Mouse (Mus musculus) embryonic facial prominence, embryonic 11.5 days (tissue): ENCODE results near the gene Gusb. TPM values are rescaled to one million over a fixed set of nuclear protein-coding genes. Genes with fewer than 3 reads are reported as not detected.
A peak's percentile ranks its signal among the peaks of the same experiment; 100 is the strongest.

Source experiments
- ATAC-seq: fragments of 200-750 bp; cut with Nextera tagmentation; replicated peaks from 2 replicates; pipeline ENCODE4 v1.8.0; 2017; ENCODE audit warnings: low read depth; ENCODE audit not compliant: insufficient number of reproducible peaks, low FRiP score, low TSS enrichment
- DNase-seq: peaks from one replicate; pipeline ENCODE4 v3.0.0-alpha.2; 2015; ENCODE audit warnings: low spot score
- H3K27ac ChIP-seq: fragments of 300-500 bp; sonication (generic); replicated peaks from 2 replicates; pipeline ENCODE4 v1.5.1; 2014; ENCODE audit warnings: mild to moderate bottlenecking, low read depth, low read length, control low read depth
- H3K27me3 ChIP-seq: fragments of 300-500 bp; sonication (generic); 2 replicates; pipeline ENCODE4 v1.6.1; 2014; ENCODE audit warnings: mild to moderate bottlenecking, low read length, moderate library complexity, mixed read lengths; ENCODE audit not compliant: control insufficient read depth, insufficient read depth
- H3K36me3 ChIP-seq: fragments of 300-500 bp; sonication (generic); replicated peaks from 2 replicates; pipeline ENCODE4 v1.6.1; 2014; ENCODE audit warnings: low read depth, mild to moderate bottlenecking, low read length, moderate library complexity, mixed read lengths; ENCODE audit not compliant: control insufficient read depth, insufficient read depth
- H3K4me1 ChIP-seq: fragments of 300-500 bp; sonication (generic); 2 replicates; pipeline ENCODE4 v1.6.1; 2014; ENCODE audit warnings: low read length, mixed read lengths; ENCODE audit not compliant: control insufficient read depth, insufficient read depth
- H3K4me2 ChIP-seq: fragments of 300-500 bp; sonication (generic); 2 replicates; pipeline ENCODE4 v1.6.1; 2014; ENCODE audit warnings: low read depth, mild to moderate bottlenecking, control low read depth, low read length, moderate library complexity
- H3K4me3 ChIP-seq: fragments of 300-500 bp; sonication (generic); 2 replicates; pipeline ENCODE4 v1.5.1; 2014; ENCODE audit warnings: low read depth, low read length, control low read depth
- H3K9ac ChIP-seq: fragments of 300-500 bp; sonication (generic); replicated peaks from 2 replicates; pipeline ENCODE4 v1.6.1; 2014; ENCODE audit warnings: mild to moderate bottlenecking, control low read depth, low read length
- H3K9me3 ChIP-seq: fragments of 300-500 bp; sonication (generic); replicated peaks from 2 replicates; pipeline ENCODE4 v1.6.1; 2016; ENCODE audit warnings: mild to moderate bottlenecking, low read length, inconsistent platforms, mixed read lengths; ENCODE audit not compliant: control insufficient read depth
- WGBS: fragments of 180-500 bp; shearing (Covaris S2); extraction: QIAGEN DNeasy Blood & Tissue Kit; methylation state at CpG from one replicate; pipeline ENCODE4 v1.1.7; 2014; 5-methylcytosine and 5-hydroxymethylcytosine counted together
- polyA plus RNA-seq: library from polyadenylated mRNA; unstranded; fragments of >200 nt; fragmentation: Nextera tagmentation; extraction: Ambion mirVana; gene quantifications from 2 replicates; pipeline ENCODE4 v1.2.1, GENCODE M21; 2014

Gene Gusb
- polyA plus RNA-seq, 1 experiment from 2014 or later: 45.1 TPM

GRCm38 (mm10) chr5:130021361-130021966 is 18.6 kb upstream of the Gusb start:
- 61% methylated on average over 5 of the region's 5 CpGs for WGBS
- Histone ChIP-seq H3K4me1 (no peaks in the 10 kb centered on the region), H3K9ac (no peak overlapping the region), H3K27ac (no peak overlapping the region), H3K27me3 (no peaks in the 10 kb centered on the region), H3K9me3 (no peaks in the 10 kb centered on the region), H3K36me3 (no peaks in the 10 kb centered on the region), H3K4me3 (no peak overlapping the region), H3K4me2 (no peak overlapping the region)
- DNase-seq: no peak
- no peak for ATAC-seq

GRCm38 (mm10) chr5:130019461-130019860 is 16.6 kb upstream of the Gusb start:
- Histone ChIP-seq H3K4me3 (no peak overlapping the region), H3K4me1 (no peaks in the 10 kb centered on the region), H3K27me3 (no peaks in the 10 kb centered on the region), H3K27ac (no peak overlapping the region), H3K9me3 (no peaks in the 10 kb centered on the region), H3K9ac (no peak overlapping the region), H3K4me2 (no peak overlapping the region), H3K36me3 (no peaks in the 10 kb centered on the region; the same call in 1 of the 2 replicates)
- ATAC-seq: no peak
- 79% methylated on average over 8 of the region's 8 CpGs for WGBS
- no peak for DNase-seq

- no peak for DNase-seq
- no peak overlapping the region for H3K4me3 ChIP-seq
These were observed 12.3 kb upstream of the Gusb start for GRCm38 (mm10) chr5:130015104-130015503.

GRCm38 (mm10) chr5:130010961-130011360 is 8.1 kb upstream of the Gusb start:
- no peak overlapping the region for H3K4me3 ChIP-seq
- H3K27me3 ChIP-seq: no peaks in the 10 kb centered on the region
- peaks cover 3% of the 10 kb centered on the region; the same call in 1 of the 2 replicates for H3K9me3 ChIP-seq
- peaks cover 3% of the 10 kb centered on the region for H3K36me3 ChIP-seq
- DNase-seq: no peak
- no peak for ATAC-seq
- no peak overlapping the region for H3K27ac ChIP-seq
- 89% methylated on average over 5 of the region's 5 CpGs for WGBS
- H3K4me1 ChIP-seq: no peaks in the 10 kb centered on the region
- H3K4me2 ChIP-seq: no peak overlapping the region
- no peak overlapping the region for H3K9ac ChIP-seq

More at GRCm38 (mm10) chr5:130015104-130015503, 12.3 kb upstream of the Gusb start:
- Histone ChIP-seq H3K27ac (no peak overlapping the region), H3K9ac (no peak overlapping the region), H3K9me3 (peaks cover 3% of the 10 kb centered on the region; the same call in 1 of the 2 replicates), H3K36me3 (peaks cover 3% of the 10 kb centered on the region), H3K27me3 (no peaks in the 10 kb centered on the region), H3K4me2 (no peak overlapping the region), H3K4me1 (no peaks in the 10 kb centered on the region)
- WGBS: 99% methylated on average over 3 of the region's 3 CpGs
- ATAC-seq: no peak

GRCm38 (mm10) chr5:130009784-130010183 is 6.9 kb upstream of the Gusb start:
- no peak for ATAC-seq
- Histone ChIP-seq H3K27me3 (no peaks in the 10 kb centered on the region), H3K4me3 (no peak overlapping the region), H3K9me3 (peaks cover 3% of the 10 kb centered on the region; the same call in 1 of the 2 replicates), H3K27ac (no peak overlapping the region), H3K36me3 (peaks cover 3% of the 10 kb centered on the region), H3K9ac (no peak overlapping the region), H3K4me2 (no peak overlapping the region), H3K4me1 (no peaks in the 10 kb centered on the region)
- DNase-seq: no peak
- WGBS: 98% methylated on average over 4 of the region's 4 CpGs

GRCm38 (mm10) chr5:130008034-130008590 is 5.3 kb upstream of the Gusb start:
- Histone ChIP-seq H3K27me3 (no peaks in the 10 kb centered on the region), H3K27ac (no peak overlapping the region), H3K9ac (no peak overlapping the region), H3K4me2 (no peak overlapping the region), H3K4me3 (no peak overlapping the region), H3K4me1 (no peaks in the 10 kb centered on the region), H3K9me3 (peaks cover 3% of the 10 kb centered on the region; the same call in 1 of the 2 replicates), H3K36me3 (peaks cover 3% of the 10 kb centered on the region)
- WGBS: 81% methylated on average over 6 of the region's 6 CpGs
- DNase-seq (no peak), ATAC-seq (no peak)

- ATAC-seq: no peak
- Histone ChIP-seq H3K4me2 (no peak overlapping the region), H3K4me1 (no peaks in the 10 kb centered on the region), H3K4me3 (no peak overlapping the region), H3K9me3 (peaks cover 3% of the 10 kb centered on the region; the same call in 1 of the 2 replicates), H3K27ac (no peak overlapping the region), H3K9ac (no peak overlapping the region), H3K36me3 (peaks cover 3% of the 10 kb centered on the region), H3K27me3 (no peaks in the 10 kb centered on the region)
- no peak for DNase-seq
- WGBS: 82% methylated on average over 1 of the region's 1 CpGs
These were observed 4.5 kb upstream of the Gusb start for GRCm38 (mm10) chr5:130007344-130007743.

- Histone ChIP-seq H3K27me3 (no peaks in the 10 kb centered on the region), H3K27ac (no peak overlapping the region), H3K4me2 (peak overlapping the region; percentile 88; the same call in 1 of the 2 replicates), H3K9ac (peak overlapping the region; percentile 79), H3K4me1 (no peaks in the 10 kb centered on the region), H3K9me3 (no peaks in the 10 kb centered on the region), H3K4me3 (no peak overlapping the region), H3K36me3 (no peaks in the 10 kb centered on the region)
- no peak for ATAC-seq
- DNase-seq: peak; percentile 27
- WGBS: 53% methylated on average over 7 of the region's 7 CpGs
These were observed 380 bp upstream of the Gusb start for GRCm38 (mm10) chr5:130003229-130003628.
